Mouse (Mus musculus): Measurements from ENCODE around the gene Psg16. TPM values are rescaled to one million over a fixed set of nuclear protein-coding genes. Genes with fewer than 3 reads are reported as not detected.
"Not testable (repeated sequence)": the region's sequence is repeated elsewhere in the genome, so short reads cannot be mapped to it uniquely, and the experiment has no call there.

The Psg16 gene
- polyA plus RNA-seq, 1 experiment from 2014 or later, result 0.11 TPM

- no peak overlapping the region for H3K4me2 ChIP-seq (replicated peaks)
- H3K4me1 ChIP-seq, result peaks cover 7% of the 10 kb centered on the region; the same call in 1 of the 2 replicates
- H3K36me3 ChIP-seq, result no peaks in the 10 kb centered on the region
- H3K9ac ChIP-seq, result no peak overlapping the region
- no peak for ATAC-seq (ENCODE audit: insufficient number of reproducible peaks, low FRiP score, low TSS enrichment, low read depth)
- no peak overlapping the region for H3K4me3 ChIP-seq (replicated peaks)
- no peaks in the 10 kb centered on the region for H3K9me3 ChIP-seq (replicated peaks)
- H3K27me3 ChIP-seq, result no peaks in the 10 kb centered on the region
- no peak overlapping the region for H3K27ac ChIP-seq (replicated peaks)
Measured at GRCm38 (mm10) chr7:17067000-17067399, 6.8 kb upstream of the Psg16 start.

DNA sequence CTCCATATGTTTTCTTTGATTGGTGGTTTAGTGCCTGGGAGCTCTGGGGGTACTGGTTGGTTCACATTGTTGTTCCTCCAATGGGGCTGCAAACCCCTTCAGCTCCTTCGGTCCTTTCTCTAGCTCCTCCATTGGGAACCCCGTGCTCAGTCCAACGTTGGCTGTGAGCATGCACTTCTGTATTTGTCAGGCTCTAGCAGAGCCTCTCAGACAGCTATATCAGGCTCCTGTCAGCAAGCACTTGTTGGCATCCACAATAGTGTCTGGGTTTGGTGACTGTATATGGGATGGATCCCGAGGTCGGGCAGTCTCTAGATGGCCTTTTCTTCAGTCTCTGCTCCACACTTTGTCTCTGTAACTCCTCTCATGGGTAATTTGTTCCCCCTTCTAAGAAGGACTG, 6.2 kb upstream of the Psg16 start:
- not testable (repeated sequence) for H3K4me3 ChIP-seq (replicated peaks); ATAC-seq (ENCODE audit: insufficient number of reproducible peaks, low FRiP score, low TSS enrichment, low read depth); H3K4me2 ChIP-seq (replicated peaks); H3K27ac ChIP-seq (replicated peaks); H3K4me1 ChIP-seq; H3K9ac ChIP-seq; H3K9me3 ChIP-seq (replicated peaks); H3K36me3 ChIP-seq; H3K27me3 ChIP-seq
- WGBS, result 68% methylated on average over 5 of the region's 5 CpGs

GRCm38 (mm10) chr7:17073513-17073903, 332 bp upstream of the Psg16 start:
- H3K27ac ChIP-seq (replicated peaks), result no peak overlapping the region
- H3K9me3 ChIP-seq (replicated peaks), result no peaks in the 10 kb centered on the region
- 61% methylated on average over 5 of the region's 5 CpGs for WGBS
- H3K4me1 ChIP-seq, result no peaks in the 10 kb centered on the region
- H3K4me3 ChIP-seq (replicated peaks), result no peak overlapping the region
- no peaks in the 10 kb centered on the region for H3K36me3 ChIP-seq
- no peak overlapping the region for H3K4me2 ChIP-seq (replicated peaks)
- no peak for ATAC-seq (ENCODE audit: insufficient number of reproducible peaks, low FRiP score, low TSS enrichment, low read depth)
- no peak overlapping the region for H3K9ac ChIP-seq
- H3K27me3 ChIP-seq, result no peaks in the 10 kb centered on the region

DNA sequence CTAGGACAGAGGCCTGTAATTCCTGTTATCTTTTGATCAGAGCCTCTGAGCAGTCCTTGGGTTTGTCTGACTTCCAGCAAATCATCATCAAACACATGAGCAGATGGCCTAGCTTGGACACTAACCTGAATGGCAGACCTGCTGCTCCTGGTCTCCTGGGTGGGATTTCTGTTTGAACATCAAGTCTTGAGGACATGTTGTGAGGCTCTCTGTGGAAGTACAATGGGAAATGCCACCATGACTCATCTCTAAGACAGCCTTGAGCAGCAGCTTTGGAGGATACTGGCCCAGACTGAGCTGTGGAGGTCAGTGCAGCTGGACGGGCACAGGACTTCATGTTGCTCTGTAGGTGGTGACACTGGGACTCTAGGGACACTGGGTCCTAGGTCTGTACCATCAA, 2.7 kb downstream of the Psg16 start:
- H3K4me1 ChIP-seq, result no peaks in the 10 kb centered on the region

DNA sequence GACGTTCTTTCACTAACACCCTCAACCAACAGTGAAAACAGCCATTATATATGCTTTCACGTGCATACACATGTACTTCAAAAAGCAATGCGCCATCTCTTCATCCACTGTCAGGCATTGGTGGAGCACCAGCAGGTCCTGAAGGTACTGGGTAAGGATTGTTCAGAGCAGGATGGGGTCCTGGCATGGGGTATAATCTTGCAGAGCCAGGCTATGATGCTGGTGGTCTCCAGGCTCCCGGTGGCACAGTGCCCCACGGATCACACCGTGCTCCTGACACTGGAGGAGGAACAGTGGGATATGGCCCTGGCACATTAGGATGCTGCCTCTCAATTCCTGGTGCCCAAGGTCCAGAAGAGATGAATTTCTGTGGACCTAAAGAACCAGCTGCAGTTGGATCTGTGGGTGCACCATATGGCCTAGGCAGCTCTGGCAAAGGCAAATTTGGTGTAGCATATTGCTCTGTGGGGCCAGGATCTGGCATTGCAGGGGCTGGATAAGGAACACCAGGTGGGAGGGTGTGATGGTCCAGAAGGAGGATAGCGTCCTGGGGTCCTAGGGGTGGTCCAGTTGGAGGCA, 4.3 kb downstream of the Psg16 start:
- H3K27me3 ChIP-seq, result no peaks in the 10 kb centered on the region
- no peak overlapping the region for H3K27ac ChIP-seq (replicated peaks)
- H3K4me1 ChIP-seq, result no peaks in the 10 kb centered on the region
- no peak overlapping the region for H3K4me2 ChIP-seq (replicated peaks)
- no peaks in the 10 kb centered on the region for H3K36me3 ChIP-seq
- H3K9ac ChIP-seq, result no peak overlapping the region
- H3K9me3 ChIP-seq (replicated peaks), result no peaks in the 10 kb centered on the region
- WGBS, result 82% methylated on average over 7 of the region's 7 CpGs
- no peak overlapping the region for H3K4me3 ChIP-seq (replicated peaks)
- no peak for ATAC-seq (ENCODE audit: insufficient number of reproducible peaks, low FRiP score, low TSS enrichment, low read depth)

More for the DNA sequence above, 2.7 kb downstream of the Psg16 start:
- WGBS, result 93% methylated on average over 1 of the region's 1 CpGs
- no peak overlapping the region for H3K27ac ChIP-seq (replicated peaks)
- no peak for ATAC-seq (ENCODE audit: insufficient number of reproducible peaks, low FRiP score, low TSS enrichment, low read depth)
- H3K9ac ChIP-seq, result no peak overlapping the region
- no peaks in the 10 kb centered on the region for H3K36me3 ChIP-seq
- H3K4me3 ChIP-seq (replicated peaks), result no peak overlapping the region
- H3K9me3 ChIP-seq (replicated peaks), result no peaks in the 10 kb centered on the region
- no peak overlapping the region for H3K4me2 ChIP-seq (replicated peaks)
- no peaks in the 10 kb centered on the region for H3K27me3 ChIP-seq

DNA sequence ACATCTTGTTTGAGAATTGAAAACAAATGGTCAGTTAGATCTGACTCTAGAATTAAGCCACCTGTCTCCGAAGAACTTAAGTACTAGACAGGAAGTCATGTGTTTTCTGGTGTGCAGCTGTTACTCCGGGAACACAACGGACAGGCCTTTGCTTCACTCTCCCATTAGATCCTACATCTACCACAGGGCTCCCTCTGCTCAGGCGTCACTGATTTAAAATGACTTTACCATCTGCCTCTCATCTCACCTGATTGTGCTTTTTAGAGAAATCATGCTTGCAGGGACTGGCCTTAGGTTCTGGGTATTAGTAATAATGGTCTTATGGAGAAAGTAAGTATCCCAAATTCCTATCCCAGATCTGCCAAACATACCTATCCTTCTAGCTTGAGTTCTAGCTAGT, 8.9 kb downstream of the Psg16 start:
- no peak overlapping the region for H3K27ac ChIP-seq (replicated peaks)
- H3K36me3 ChIP-seq, result no peaks in the 10 kb centered on the region
- H3K4me3 ChIP-seq (replicated peaks), result no peak overlapping the region
- no peaks in the 10 kb centered on the region for H3K4me1 ChIP-seq
- no peaks in the 10 kb centered on the region for H3K27me3 ChIP-seq
- ATAC-seq (ENCODE audit: insufficient number of reproducible peaks, low FRiP score, low TSS enrichment, low read depth), result no peak
- WGBS, result 71% methylated on average over 4 of the region's 4 CpGs
- no peaks in the 10 kb centered on the region for H3K9me3 ChIP-seq (replicated peaks)
- H3K4me2 ChIP-seq (replicated peaks), result no peak overlapping the region
- no peak overlapping the region for H3K9ac ChIP-seq

GRCm38 (mm10) chr7:17087731-17088130, 13.9 kb downstream of the Psg16 start:
- Histone ChIP-seq H3K4me3 (replicated peaks) (no peak overlapping the region), H3K9ac (no peak overlapping the region), H3K27ac (replicated peaks) (no peak overlapping the region), H3K4me1 (no peaks in the 10 kb centered on the region), H3K36me3 (no peaks in the 10 kb centered on the region), H3K27me3 (no peaks in the 10 kb centered on the region), H3K4me2 (replicated peaks) (no peak overlapping the region), H3K9me3 (replicated peaks) (no peaks in the 10 kb centered on the region)
- ATAC-seq (ENCODE audit: insufficient number of reproducible peaks, low FRiP score, low TSS enrichment, low read depth), result no peak
- WGBS, result 85% methylated on average over 3 of the region's 3 CpGs

DNA sequence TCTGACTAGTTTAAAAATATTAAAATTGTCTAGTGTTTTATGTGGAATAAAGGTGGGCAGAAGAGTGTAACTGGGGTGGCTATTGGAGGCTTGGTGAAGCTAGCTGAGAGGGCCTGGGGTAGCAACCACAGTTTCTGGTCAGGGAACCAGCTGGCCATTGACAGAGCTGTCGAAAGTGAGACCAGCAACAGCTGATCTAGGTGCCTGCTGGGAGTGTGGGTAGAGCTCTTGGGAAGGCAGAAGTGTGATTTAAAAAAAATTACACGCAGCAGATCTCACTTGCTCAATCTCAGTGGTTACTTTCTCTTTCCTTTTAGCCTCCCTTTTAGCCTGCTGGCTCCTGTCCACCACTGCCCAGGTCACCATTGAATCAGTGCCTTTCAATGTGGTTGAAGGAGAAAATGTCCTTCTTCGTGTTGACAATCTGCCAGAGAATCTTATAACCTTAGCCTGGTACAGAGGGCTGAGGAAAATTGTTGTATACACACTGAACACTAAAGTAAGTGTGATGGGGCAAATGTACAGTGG, 16.3 kb downstream of the Psg16 start:
- Histone ChIP-seq H3K4me3 (replicated peaks) (no peak overlapping the region), H3K27ac (replicated peaks) (no peak overlapping the region), H3K36me3 (no peaks in the 10 kb centered on the region), H3K4me2 (replicated peaks) (no peak overlapping the region), H3K9ac (no peak overlapping the region), H3K27me3 (no peaks in the 10 kb centered on the region), H3K4me1 (no peaks in the 10 kb centered on the region), H3K9me3 (replicated peaks) (no peaks in the 10 kb centered on the region)
- WGBS, result 58% methylated on average over 3 of the region's 3 CpGs
- ATAC-seq (ENCODE audit: insufficient number of reproducible peaks, low FRiP score, low TSS enrichment, low read depth), result no peak

- Histone ChIP-seq H3K9ac (no peak overlapping the region), H3K27me3 (no peaks in the 10 kb centered on the region), H3K4me1 (no peaks in the 10 kb centered on the region), H3K27ac (replicated peaks) (no peak overlapping the region), H3K4me2 (replicated peaks) (no peak overlapping the region), H3K9me3 (replicated peaks) (no peaks in the 10 kb centered on the region), H3K4me3 (replicated peaks) (no peak overlapping the region), H3K36me3 (no peaks in the 10 kb centered on the region)
- ATAC-seq (ENCODE audit: insufficient number of reproducible peaks, low FRiP score, low TSS enrichment, low read depth), result no peak
- WGBS, result 8% methylated on average over 1 of the region's 1 CpGs
Measured at GRCm38 (mm10) chr7:17091280-17091679, 17.4 kb downstream of the Psg16 start.

- H3K4me2 ChIP-seq (replicated peaks); H3K4me3 ChIP-seq (replicated peaks); H3K9ac ChIP-seq; H3K27ac ChIP-seq (replicated peaks); H3K9me3 ChIP-seq (replicated peaks); H3K36me3 ChIP-seq; H3K27me3 ChIP-seq; ATAC-seq (ENCODE audit: insufficient number of reproducible peaks, low FRiP score, low TSS enrichment, low read depth); H3K4me1 ChIP-seq: not testable (repeated sequence)
- 89% methylated on average over 13 of the region's 13 CpGs for WGBS
Measured at GRCm38 (mm10) chr7:17101631-17102030, 27.8 kb downstream of the Psg16 start.

DNA sequence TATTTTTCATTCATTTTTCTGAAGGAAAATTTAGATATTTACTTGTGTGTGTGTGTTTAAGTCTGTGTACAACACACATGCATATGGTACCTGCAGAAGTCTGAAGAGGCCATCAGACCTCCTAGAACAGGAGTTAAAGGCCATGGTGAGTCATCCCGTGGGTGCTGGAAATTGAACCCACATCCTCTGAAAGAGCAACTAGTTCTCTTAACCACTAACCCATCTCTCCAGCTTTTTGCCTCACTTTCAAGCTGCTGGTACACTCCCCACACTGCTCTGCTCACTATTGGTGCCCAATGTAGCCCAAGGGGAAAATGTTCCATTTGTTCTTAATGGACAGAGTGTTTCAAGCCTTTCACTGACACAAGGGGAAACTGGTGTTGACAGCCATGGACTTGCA, 61.5 kb downstream of the Psg16 start:
- no peaks in the 10 kb centered on the region for H3K27me3 ChIP-seq
- H3K4me2 ChIP-seq (replicated peaks), result no peak overlapping the region
- WGBS, result 66% methylated on average over 1 of the region's 1 CpGs
- no peaks in the 10 kb centered on the region for H3K4me1 ChIP-seq
- H3K9ac ChIP-seq, result no peak overlapping the region
- no peak overlapping the region for H3K27ac ChIP-seq (replicated peaks)
- no peak overlapping the region for H3K4me3 ChIP-seq (replicated peaks)
- H3K36me3 ChIP-seq, result no peaks in the 10 kb centered on the region
- H3K9me3 ChIP-seq (replicated peaks), result no peaks in the 10 kb centered on the region
- no peak for ATAC-seq (ENCODE audit: insufficient number of reproducible peaks, low FRiP score, low TSS enrichment, low read depth)

DNA sequence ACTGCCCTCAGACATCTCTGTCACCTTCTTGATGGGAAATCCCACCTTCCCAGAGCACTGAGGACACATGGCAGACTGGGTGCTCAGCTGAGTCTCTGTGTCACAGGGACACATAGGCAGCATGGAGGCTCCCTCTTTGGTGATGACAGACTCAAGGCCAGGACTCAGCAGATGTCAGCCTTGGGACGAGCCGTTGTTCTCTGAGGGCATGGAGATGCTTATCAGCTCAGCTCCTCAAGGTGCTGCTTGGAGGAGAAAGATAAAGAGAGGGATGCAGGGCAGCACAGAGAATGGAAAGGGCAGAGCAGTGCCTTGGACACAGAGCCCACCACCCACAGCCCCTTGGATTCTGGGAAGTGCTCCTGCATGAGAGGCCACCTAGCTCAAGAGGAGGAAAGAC, 76.1 kb downstream of the Psg16 start, which contains the start of gene Ceacam3:
Ceacam3 (plus strand) TSS at position 352 of the 400 bp plus-strand sequence.
- no peaks in the 10 kb centered on the region for H3K27me3 ChIP-seq
- no peak within 1 kb of the TSS for H3K4me3 ChIP-seq (replicated peaks)
- H3K36me3 ChIP-seq, result no peaks in the 10 kb centered on the region
- 89% methylated on average over 2 of the region's 2 CpGs for WGBS
- H3K9ac ChIP-seq, result no peak within 1 kb of the TSS
- no peaks in the 10 kb centered on the region for H3K4me1 ChIP-seq
- no peak within 1 kb of the TSS for H3K27ac ChIP-seq (replicated peaks)
- no peaks in the 10 kb centered on the region; the same call in 1 of the 2 replicates for H3K9me3 ChIP-seq (replicated peaks)
- H3K4me2 ChIP-seq (replicated peaks), result no peak within 1 kb of the TSS
- no peak for ATAC-seq (ENCODE audit: insufficient number of reproducible peaks, low FRiP score, low TSS enrichment, low read depth)

Measured in embryonic facial prominence, embryonic 15.5 days (tissue).